Mouse (Mus musculus) CH12.LX (cell line): ENCODE results near the gene Hipk1.

Source experiments
- CTCF ChIP-seq, 2 experiments: IDR thresholded peaks in 1 of 2; conservative IDR thresholded peaks in 1 of 2; 2 replicates each; pipeline ENCODE4 v1.5.1; 2011 to 2012; ENCODE audit warnings: low read depth in 2 of 2, low read length in 2 of 2, improper control_type of control experiment in 1 of 2, inconsistent platforms in 1 of 2, mild to moderate bottlenecking in 1 of 2, moderate library complexity in 1 of 2
- EP300 ChIP-seq: IDR thresholded peaks from 2 replicates; pipeline ENCODE4 v1.6.1; 2011; ENCODE audit warnings: low read length, improper control_type of control experiment
- MAX ChIP-seq: IDR thresholded peaks from 2 replicates; pipeline ENCODE4 v1.6.1; 2011; ENCODE audit warnings: low read length, improper control_type of control experiment
- NELFE ChIP-seq: IDR thresholded peaks from 2 replicates; pipeline ENCODE4 v1.6.1; 2011; ENCODE audit warnings: low read depth, low read length, improper control_type of control experiment

- no peak for TF ChIP-seq CTCF (conservative IDR thresholded peaks at IDR 0.05 in 1 of 2, IDR thresholded peaks at IDR 0.05 in 1 of 2; ENCODE audit: low read depth in 2 of 2, low read length in 2 of 2)
- no peak for TF ChIP-seq EP300
- no peak for TF ChIP-seq MAX
- no peak for TF ChIP-seq NELFE
These were observed 51.0 kb downstream of the Hipk1 start for GRCm38 (mm10) chr3:103740342-103740741.
